Mouse (Mus musculus) liver, embryonic 14.5 days (tissue): ENCODE data around the gene Crim1.

Source experiments
- CTCF ChIP-seq: IDR thresholded peaks from 2 replicates; pipeline ENCODE4 v1.5.1; 2016; ENCODE audit warnings: antibody characterized with exemption, low read depth, control low read depth
- EP300 ChIP-seq: IDR thresholded peaks from 2 replicates; pipeline ENCODE4 v1.6.1; 2016; ENCODE audit warnings: antibody characterized with exemption, low read depth

GRCm38 (mm10) chr17:78352500-78352855 is 152.4 kb downstream of the Crim1 start:
- no peak for TF ChIP-seq CTCF
- TF ChIP-seq EP300, result no peak
